1 mouse cellular context compared by ENCODE assay signal in the genomic region with DNA sequence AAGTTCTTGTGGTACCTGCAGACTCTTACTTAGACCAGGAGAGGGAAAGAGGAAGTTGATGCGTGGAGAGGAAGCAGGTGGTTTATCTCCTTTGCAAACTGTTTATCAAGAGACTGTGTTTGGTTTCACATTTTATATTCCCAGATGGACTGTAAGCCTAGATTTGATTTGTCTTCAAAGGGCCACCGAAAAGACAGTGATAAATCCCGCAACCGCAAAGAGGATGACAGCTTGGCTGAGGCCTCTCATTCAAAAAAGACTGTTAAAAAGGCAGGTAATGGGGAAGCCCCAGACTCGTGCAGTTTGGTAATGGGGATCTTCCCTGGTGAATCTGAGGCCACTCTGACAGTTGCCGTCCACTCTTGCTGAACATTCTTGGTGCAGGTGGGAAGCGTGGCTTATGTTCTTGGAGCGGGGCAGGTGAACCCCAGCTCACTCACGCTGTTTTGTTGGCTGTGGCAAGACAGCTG.
A peak's percentile ranks its signal among the peaks of the same experiment; 100 is the strongest.
TF ChIP-seq lines count a peak whose summit lies in the region.

No protein-coding gene starts in this region.

TF ChIP-seq in MEL, 35 proteins besides CTCF, POLR2A, EP300 and RAD21 (continued from another document):
- TF ChIP-seq ZMIZ1 (IDR thresholded peaks at IDR 0.05; ENCODE audit: low read depth, low read length) (no peak; the same call in 1 of the 2 replicates), HCFC1 (IDR thresholded peaks at IDR 0.05; ENCODE audit: low read depth, low read length) (peak; percentile 56; the same call in 1 of the 2 replicates), USF2 (IDR thresholded peaks at IDR 0.05; ENCODE audit: borderline replicate concordance in 1 of 2, insufficient read depth in 1 of 2, low read depth in 1 of 2, low read length in 2 of 2) (no peak), JUND (IDR thresholded peaks at IDR 0.05; ENCODE audit: low read depth, low read length) (no peak; the same call in 1 of the 2 replicates), ZC3H11A (IDR thresholded peaks at IDR 0.05; ENCODE audit: low read depth, low read length) (peak; percentile 25), POLR2AphosphoS2 (IDR thresholded peaks at IDR 0.05; ENCODE audit: low read length) (0 out of 2 replicates have a peak, but pooled peaks have one; percentile 14), MAFK (IDR thresholded peaks at IDR 0.05; ENCODE audit: borderline replicate concordance, low read depth, low read length) (peak; percentile 90), KAT2A (conservative IDR thresholded peaks at IDR 0.05; ENCODE audit: low read depth, low read length) (peak; percentile 33; the same call in 1 of the 2 replicates), ZNF384 (IDR thresholded peaks at IDR 0.05; ENCODE audit: low read depth, low read length) (peak; percentile 59; the same call in 1 of the 2 replicates), E2F4 (IDR thresholded peaks at IDR 0.05; ENCODE audit: borderline replicate concordance, low read depth, low read length) (no peak), CHD2 (IDR thresholded peaks at IDR 0.05; ENCODE audit: low read length) (no peak), MAZ (IDR thresholded peaks at IDR 0.05; ENCODE audit: low read depth, low read length) (0 out of 2 replicates have a peak, but pooled peaks have one; percentile 52), TAL1 (IDR thresholded peaks at IDR 0.05; ENCODE audit: low read length) (peak; percentile 97), MYB (IDR thresholded peaks at IDR 0.05; ENCODE audit: low read depth, low read length) (peak; percentile 73), ZKSCAN1 (IDR thresholded peaks at IDR 0.05; ENCODE audit: low read depth, low read length) (no peak), MXI1 (IDR thresholded peaks at IDR 0.05; ENCODE audit: low read depth, low read length) (peak; percentile 78; the same call in 1 of the 2 replicates), CHD1 (IDR thresholded peaks at IDR 0.05; ENCODE audit: low read depth, low read length) (no peak)
